Mouse (Mus musculus) hindbrain, embryonic 15.5 days (tissue): ENCODE results near the gene Gm42688. TPM values are rescaled to one million over a fixed set of nuclear protein-coding genes. Genes with fewer than 3 reads are reported as not detected.
A peak's percentile ranks its signal among the peaks of the same experiment; 100 is the strongest.
"Not testable (repeated sequence)": the region's sequence is repeated elsewhere in the genome, so short reads cannot be mapped to it uniquely, and the experiment has no call there.

ENCODE experiments used
- ATAC-seq: fragments of 200-750 bp; cut with Nextera tagmentation; 2 replicates; pipeline ENCODE4 v1.8.0; 2017; ENCODE audit warnings: low read depth, moderate number of reproducible peaks, moderate TSS enrichment; ENCODE audit not compliant: low FRiP score
- H3K27ac ChIP-seq: fragments of 300-500 bp; sonication (generic); replicated peaks from 2 replicates; pipeline ENCODE4 v1.5.1; 2015; ENCODE audit warnings: mild to moderate bottlenecking, inconsistent platforms
- H3K27me3 ChIP-seq: fragments of 300-500 bp; sonication (generic); 2 replicates; pipeline ENCODE4 v1.6.1; 2015; ENCODE audit warnings: control low read depth, inconsistent platforms
- H3K36me3 ChIP-seq: fragments of 300-500 bp; sonication (generic); 2 replicates; pipeline ENCODE4 v1.6.1; 2015; ENCODE audit warnings: control low read depth, inconsistent platforms
- H3K4me1 ChIP-seq: fragments of 300-500 bp; sonication (generic); replicated peaks from 2 replicates; pipeline ENCODE4 v1.6.1; 2015; ENCODE audit warnings: control low read depth, inconsistent platforms
- H3K4me2 ChIP-seq: fragments of 300-500 bp; sonication (generic); 2 replicates; pipeline ENCODE4 v1.6.1; 2015; ENCODE audit warnings: moderate library complexity, mild to moderate bottlenecking, inconsistent platforms
- H3K4me3 ChIP-seq: fragments of 300-500 bp; sonication (generic); 2 replicates; pipeline ENCODE4 v1.5.1; 2015; ENCODE audit warnings: mild to moderate bottlenecking, inconsistent platforms
- H3K9ac ChIP-seq: fragments of 300-500 bp; sonication (generic); 2 replicates; pipeline ENCODE4 v1.6.1; 2015; ENCODE audit warnings: inconsistent platforms
- H3K9me3 ChIP-seq: fragments of 300-500 bp; sonication (generic); 2 replicates; pipeline ENCODE4 v1.6.1; 2016; ENCODE audit warnings: control low read depth, inconsistent platforms
- WGBS: fragments of 180-500 bp; shearing (Covaris S2); methylation state at CpG from one replicate; pipeline ENCODE4 v1.1.7; 2015; 5-methylcytosine and 5-hydroxymethylcytosine counted together
- microRNA counts: library from miRNA; unstranded; fragments of <30 nt; microRNA quantifications from one replicate; lab custom pipeline; 2016
- microRNA-seq: library from miRNA; unstranded; fragments of <30 nt; microRNA quantifications from one replicate; pipeline ENCODE4, GENCODE M21; 2016
- polyA plus RNA-seq: library from polyadenylated mRNA; unstranded; fragments of >200 nt; fragmentation: Nextera tagmentation; extraction: Ambion mirVana; gene quantifications from 2 replicates; pipeline ENCODE4 v1.2.1, GENCODE M21; 2015

The Gm42688 gene
- polyA plus RNA-seq, 1 experiment from 2014 or later, result 6.0 TPM

DNA sequence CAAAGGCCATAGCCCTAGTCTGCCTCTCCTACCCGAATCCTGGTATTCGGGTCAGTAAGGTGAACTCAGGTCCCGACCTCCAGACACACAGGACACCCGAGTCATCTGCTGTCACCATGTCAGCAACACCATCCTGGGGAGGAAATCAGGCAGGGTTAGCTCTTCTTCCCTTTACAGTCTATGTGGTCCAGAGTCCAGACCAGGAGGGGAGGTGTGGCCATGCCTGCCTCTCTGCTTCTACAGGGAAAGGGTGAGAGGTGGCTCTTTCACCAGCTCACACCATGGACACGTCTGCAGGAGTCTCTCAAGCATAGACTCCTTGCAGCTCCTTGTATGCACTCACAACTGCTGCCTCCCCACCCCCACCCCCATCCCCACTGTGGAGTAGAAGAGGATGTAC is 52.1 kb downstream of the Gm42688 start:
- H3K9ac ChIP-seq, result no peak overlapping the region
- no peak overlapping the region for H3K4me3 ChIP-seq
- H3K4me1 ChIP-seq, result peaks cover 16% of the 10 kb centered on the region
- WGBS, result 79% methylated on average over 5 of the region's 5 CpGs
- H3K4me2 ChIP-seq, result no peak overlapping the region
- ATAC-seq, result no peak
- no peak overlapping the region for H3K27ac ChIP-seq
- no peaks in the 10 kb centered on the region for H3K9me3 ChIP-seq
- no peaks in the 10 kb centered on the region for H3K36me3 ChIP-seq
- no peaks in the 10 kb centered on the region for H3K27me3 ChIP-seq

DNA sequence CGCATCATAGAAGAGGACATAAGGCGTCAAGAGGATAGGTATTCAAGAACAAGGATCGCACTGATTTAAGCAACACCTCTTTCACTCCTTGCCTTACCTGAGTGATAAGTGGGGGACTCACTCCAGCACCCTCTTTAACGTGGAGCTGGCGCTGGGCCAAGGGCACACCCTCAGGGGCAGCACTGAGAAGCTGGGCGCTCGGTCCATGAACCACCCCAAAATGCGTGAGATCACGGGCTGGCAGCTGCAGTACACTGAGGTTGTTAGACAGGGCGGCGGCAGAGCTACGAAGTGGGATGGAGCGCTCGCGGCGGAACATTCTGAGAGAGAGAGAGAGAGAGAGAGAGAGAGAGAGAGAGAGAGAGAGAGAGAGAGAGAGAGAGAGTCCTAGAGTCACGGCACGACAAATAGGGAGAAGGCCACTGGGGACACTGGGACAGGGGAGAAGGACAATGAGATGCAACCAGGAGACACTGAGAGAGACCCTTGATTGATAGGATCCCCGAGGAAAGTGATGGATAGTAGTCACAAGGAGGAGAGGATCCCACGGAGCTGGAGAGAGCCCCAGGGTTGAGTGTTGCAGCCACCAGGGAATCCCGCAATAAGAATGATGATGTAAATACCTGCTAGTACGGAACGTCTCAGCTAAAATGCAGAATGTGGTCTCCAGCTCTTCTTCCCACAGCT is 54.3 kb downstream of the Gm42688 start:
- ATAC-seq, result peak; percentile 54
- Histone ChIP-seq H3K4me2 (peak overlapping the region; percentile 85), H3K27ac (0 out of 2 replicates have a peak overlapping the region, but pooled peaks have one; percentile 2), H3K27me3 (peaks cover 9% of the 10 kb centered on the region), H3K4me1 (peaks cover 16% of the 10 kb centered on the region), H3K9ac (peak overlapping the region; percentile 52), H3K4me3 (peak overlapping the region; percentile 50), H3K36me3 (no peaks in the 10 kb centered on the region), H3K9me3 (no peaks in the 10 kb centered on the region)
- 8% methylated on average over 21 of the region's 23 CpGs for WGBS

DNA sequence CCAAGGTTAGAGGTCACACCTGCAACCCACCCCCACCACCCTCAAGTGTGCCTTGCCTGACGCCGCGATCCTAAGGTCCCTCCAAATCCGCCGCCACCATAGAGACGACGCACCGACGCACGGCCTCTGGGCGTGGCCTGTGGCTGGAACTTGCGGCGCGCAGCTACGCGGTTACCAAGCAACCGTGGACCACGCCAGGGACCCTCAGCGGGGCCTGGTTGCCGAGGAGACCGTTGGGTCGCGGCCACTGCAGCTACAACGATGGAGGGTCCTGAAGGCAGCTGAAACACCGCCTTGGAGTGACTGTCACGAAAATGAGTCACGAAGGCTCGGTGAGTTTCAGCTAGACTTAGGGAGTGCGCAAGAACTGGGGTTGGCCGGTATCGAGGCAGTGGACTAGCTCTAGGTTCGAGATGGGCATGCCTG is 54.9 kb downstream of the Gm42688 start, which contains the start of the genes Wdr54 and 1700003E16Rik:
Gene Wdr54, minus strand, starts transcription at position 139 of the 426 bp plus-strand sequence.
Gene 1700003E16Rik, plus strand, starts transcription at position 146 of the 426 bp plus-strand sequence.
- peak within 1 kb of the TSS; percentile 52 for H3K9ac ChIP-seq
- peak within 1 kb of the TSS; percentile 50 for H3K4me3 ChIP-seq
- peaks cover 16% of the 10 kb centered on the region for H3K4me1 ChIP-seq
- H3K36me3 ChIP-seq, result no peaks in the 10 kb centered on the region
- peak; percentile 93 for ATAC-seq
- peaks cover 15% of the 10 kb centered on the region for H3K27me3 ChIP-seq
- 0 out of 2 replicates have a peak within 1 kb of the TSS, but pooled peaks have one; percentile 2 for H3K27ac ChIP-seq
- WGBS, result 2% methylated on average over 32 of the region's 32 CpGs
- no peaks in the 10 kb centered on the region for H3K9me3 ChIP-seq
- peak within 1 kb of the TSS; percentile 85 for H3K4me2 ChIP-seq

GRCm38 (mm10) chr6:83159456-83159855 is 58.0 kb downstream of the Gm42688 start:
- 29% methylated on average over 3 of the region's 3 CpGs for WGBS
- Histone ChIP-seq H3K27me3 (peaks cover 29% of the 10 kb centered on the region), H3K4me1 (peaks cover 31% of the 10 kb centered on the region)
- H3K27ac ChIP-seq, H3K36me3 ChIP-seq, H3K9me3 ChIP-seq, H3K4me2 ChIP-seq, H3K4me3 ChIP-seq, ATAC-seq, H3K9ac ChIP-seq: not testable (repeated sequence)

MicroRNAs within 50 kb of the gene (microRNA counts, 519-probe panel; counts per million panel counts)
- microRNA mmu-miR-3470a+mmu-miR-3470b (lab: Ali Mortazavi, UCI), result not detected

Small RNAs within 50 kb of the gene (microRNA-seq; reads per million reads assigned to microRNA genes)
- gene Mir3470a, result not detected

Other genes starting within 250 kb of the Gm42688 start
- 22.5 and 22.7 TPM in 2 replicates for gene Sema4f, start 161.8 kb upstream of the Gm42688 start, polyA plus RNA-seq
- 0.61 TPM in 1 of 2 replicates, not detected in the other for gene M1ap, start 154.7 kb upstream of the Gm42688 start, polyA plus RNA-seq
- 1.7 and 2.6 TPM in 2 replicates for gene Dok1, start 68.1 kb upstream of the Gm42688 start, polyA plus RNA-seq
- 6.6 and 6.7 TPM in 2 replicates for gene Loxl3, start 67.4 kb upstream of the Gm42688 start, polyA plus RNA-seq
- 168 and 186 TPM in 2 replicates for gene Aup1, start 47.1 kb upstream of the Gm42688 start, polyA plus RNA-seq
- gene Htra2, start 46.3 kb upstream of the Gm42688 start, polyA plus RNA-seq, result 78.3 and 79.8 TPM in 2 replicates
- 0.62 and 0.75 TPM in 2 replicates for gene Dqx1, start 43.8 kb upstream of the Gm42688 start, polyA plus RNA-seq
- gene Tlx2, start 31.3 kb upstream of the Gm42688 start, polyA plus RNA-seq, result 1.2 TPM in 1 of 2 replicates, not detected in the other
- 45.8 and 45.9 TPM in 2 replicates for gene Pcgf1, start 23.7 kb upstream of the Gm42688 start, polyA plus RNA-seq
- not detected in 2 replicates for gene Lbx2, start 15.2 kb upstream of the Gm42688 start, polyA plus RNA-seq
- gene Ccdc142, start within 50 bp of the Gm42688 start, polyA plus RNA-seq, result 5.9 and 6.8 TPM in 2 replicates
- gene Mrpl53, start 7.4 kb downstream of the Gm42688 start, polyA plus RNA-seq, result 113 and 124 TPM in 2 replicates
- 22.8 and 27.2 TPM in 2 replicates for gene Mogs, start 13.9 kb downstream of the Gm42688 start, polyA plus RNA-seq
- gene Wbp1, start 19.9 kb downstream of the Gm42688 start, polyA plus RNA-seq, result 155 and 161 TPM in 2 replicates
- 13.8 and 16.3 TPM in 2 replicates for gene Ino80b, start 23.8 kb downstream of the Gm42688 start, polyA plus RNA-seq
- gene Rtkn, start 33.8 kb downstream of the Gm42688 start, polyA plus RNA-seq, result 14.9 and 17.8 TPM in 2 replicates
- 17.8 and 19.3 TPM in 2 replicates for gene Wdr54, start 54.8 kb downstream of the Gm42688 start, polyA plus RNA-seq
- 9.7 and 9.8 TPM in 2 replicates for gene 1700003E16Rik, start 54.8 kb downstream of the Gm42688 start, polyA plus RNA-seq
- gene Dctn1, start 64.3 kb downstream of the Gm42688 start, polyA plus RNA-seq, result 148 and 160 TPM in 2 replicates
- 2.2 and 2.8 TPM in 2 replicates for gene Slc4a5, start 118.2 kb downstream of the Gm42688 start, polyA plus RNA-seq
- gene Mthfd2, start 224.3 kb downstream of the Gm42688 start, polyA plus RNA-seq, result 28.9 and 32.8 TPM in 2 replicates
- gene Mob1a, start 224.4 kb downstream of the Gm42688 start, polyA plus RNA-seq, result 22.9 and 24.6 TPM in 2 replicates
- 60.3 and 67.6 TPM in 2 replicates for gene Bola3, start 247.5 kb downstream of the Gm42688 start, polyA plus RNA-seq